Mouse (Mus musculus) midbrain, embryonic 10.5 days (tissue): Measurements from ENCODE around the gene Wsb1. TPM values are rescaled to one million over a fixed set of nuclear protein-coding genes. Genes with fewer than 3 reads are reported as not detected.
"Not testable (repeated sequence)": the region's sequence is repeated elsewhere in the genome, so short reads cannot be mapped to it uniquely, and the experiment has no call there.

ENCODE experiments used
- DNase-seq: peaks from one replicate; pipeline ENCODE4 v3.0.0-alpha.2; 2017; ENCODE audit warnings: low spot score
- H3K27ac ChIP-seq: fragments of 300-500 bp; sonication (generic); replicated peaks from 2 replicates; pipeline ENCODE4 v1.5.1; 2016; ENCODE audit warnings: mild to moderate bottlenecking
- H3K27me3 ChIP-seq: fragments of 300-500 bp; sonication (generic); 2 replicates; pipeline ENCODE4 v1.6.1; 2016; ENCODE audit warnings: low read depth, mild to moderate bottlenecking; ENCODE audit not compliant: poor library complexity, severe bottlenecking
- H3K36me3 ChIP-seq: fragments of 300-500 bp; sonication (generic); 2 replicates; pipeline ENCODE4 v1.6.1; 2016; ENCODE audit warnings: mild to moderate bottlenecking, moderate library complexity
- H3K4me1 ChIP-seq: fragments of 300-500 bp; sonication (generic); 2 replicates; pipeline ENCODE4 v1.6.1; 2016
- H3K4me3 ChIP-seq: fragments of 300-500 bp; sonication (generic); 2 replicates; pipeline ENCODE4 v1.5.1; 2016; ENCODE audit warnings: mild to moderate bottlenecking, moderate library complexity
- H3K9me3 ChIP-seq: fragments of 300-500 bp; sonication (generic); replicated peaks from 2 replicates; pipeline ENCODE4 v1.6.1; 2016; ENCODE audit warnings: mild to moderate bottlenecking
- WGBS: fragments of 180-500 bp; shearing (Covaris S2); methylation state at CpG from one replicate; pipeline ENCODE4 v1.1.7; 2016; 5-methylcytosine and 5-hydroxymethylcytosine counted together
- polyA plus RNA-seq: library from polyadenylated mRNA; unstranded; fragments of >200 nt; fragmentation: Nextera tagmentation; extraction: Ambion mirVana; gene quantifications from 2 replicates; pipeline ENCODE4 v1.2.1, GENCODE M21; 2016

Gene Wsb1
- 253 and 339 TPM in 2 replicates for polyA plus RNA-seq

DNA sequence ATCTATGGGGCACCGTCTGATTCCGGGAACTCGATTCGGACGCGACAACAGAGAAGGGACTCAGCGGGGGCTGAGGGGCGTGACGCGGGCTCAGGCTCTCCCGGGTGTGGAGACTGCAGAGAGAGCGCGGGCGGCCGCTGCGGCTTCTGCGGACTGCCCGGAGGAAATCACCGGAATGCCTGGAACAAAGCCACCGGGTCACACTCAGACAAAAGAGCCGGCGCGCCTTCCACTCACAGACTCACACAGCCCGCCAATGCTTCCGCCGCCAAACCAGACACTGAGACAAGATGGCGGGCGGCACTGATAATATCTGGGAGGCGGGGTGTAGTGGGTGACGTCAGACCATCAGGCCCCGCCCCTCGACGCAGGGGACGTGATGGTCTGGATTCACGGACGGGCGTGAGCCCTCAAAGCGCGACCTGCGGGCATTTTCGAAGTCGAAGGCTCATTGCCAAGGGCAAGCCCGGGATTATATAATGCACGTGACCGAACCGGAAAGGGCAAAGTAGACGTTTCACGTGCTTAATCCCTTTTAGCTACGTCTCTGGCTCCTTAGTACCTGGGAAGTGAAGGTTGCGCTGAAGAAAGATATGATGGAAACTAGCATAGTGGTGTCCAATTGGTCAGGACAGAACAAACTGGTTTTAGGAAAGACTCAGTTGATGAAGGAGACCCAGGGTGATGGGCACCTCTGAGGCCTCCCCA is at the start of gene Wsb1:
Gene Wsb1, minus strand, starts transcription at position 281 of the 708 bp plus-strand sequence.
- 2% methylated on average over 50 of the region's 50 CpGs for WGBS
- peak; percentile 95 for DNase-seq

GRCm38 (mm10) chr11:79304245-79304644 is 49.8 kb upstream of the Wsb1 start:
- not testable (repeated sequence) for H3K27me3 ChIP-seq
- 81% methylated on average over 4 of the region's 4 CpGs for WGBS

More for the DNA sequence above, at the start of gene Wsb1:
- Histone ChIP-seq H3K4me3 (peak within 1 kb of the TSS; percentile 96), H3K36me3 (peaks cover 28% of the 10 kb centered on the region), H3K9me3 (no peaks in the 10 kb centered on the region), H3K4me1 (peaks cover 29% of the 10 kb centered on the region), H3K27ac (peak within 1 kb of the TSS; percentile 96), H3K27me3 (peaks cover 17% of the 10 kb centered on the region)

DNA sequence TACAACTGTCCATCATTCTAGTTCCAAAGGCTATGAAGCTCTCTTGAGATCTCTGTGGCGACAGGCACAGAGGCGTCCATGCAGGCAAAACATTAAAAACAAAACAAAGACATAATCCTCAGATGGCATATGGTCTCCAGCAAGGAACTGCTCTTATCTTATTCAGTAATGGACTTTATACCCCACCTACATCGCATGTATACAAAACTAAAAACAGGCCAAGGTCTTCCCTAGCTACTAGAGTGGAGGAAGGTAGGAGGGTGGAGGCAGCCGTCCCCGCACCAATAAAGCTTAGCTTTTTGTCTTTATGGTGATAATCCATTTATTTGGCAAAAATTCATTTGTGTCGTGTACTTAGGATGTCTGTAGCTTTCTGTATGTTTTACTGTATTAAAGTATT is 48.6 kb upstream of the Wsb1 start:
- WGBS = 87% methylated on average over 6 of the region's 6 CpGs
- Histone ChIP-seq H3K9me3 (no peaks in the 10 kb centered on the region), H3K36me3 (no peaks in the 10 kb centered on the region), H3K27me3 (no peaks in the 10 kb centered on the region), H3K4me1 (peaks cover 22% of the 10 kb centered on the region), H3K4me3 (no peak overlapping the region), H3K27ac (no peak overlapping the region)
- DNase-seq = no peak

More at GRCm38 (mm10) chr11:79304245-79304644, 49.8 kb upstream of the Wsb1 start:
- not testable (repeated sequence) for H3K4me3 ChIP-seq, H3K27ac ChIP-seq, H3K36me3 ChIP-seq, DNase-seq, H3K9me3 ChIP-seq
- H3K4me1 ChIP-seq = peaks cover 30% of the 10 kb centered on the region

GRCm38 (mm10) chr11:79299719-79300431 is 45.4 kb upstream of the Wsb1 start:
- WGBS = 86% methylated on average over 9 of the region's 9 CpGs
- Histone ChIP-seq H3K27ac (no peak overlapping the region), H3K27me3 (no peaks in the 10 kb centered on the region), H3K9me3 (no peaks in the 10 kb centered on the region), H3K36me3 (no peaks in the 10 kb centered on the region), H3K4me1 (no peaks in the 10 kb centered on the region), H3K4me3 (no peak overlapping the region)
- no peak for DNase-seq

GRCm38 (mm10) chr11:79296856-79297491 is 42.5 kb upstream of the Wsb1 start, which contains the start of gene Gm9964:
TSS of gene Gm9964 (minus strand) at chr11:79296906.
- Histone ChIP-seq H3K9me3 (no peaks in the 10 kb centered on the region), H3K27ac (no peak within 1 kb of the TSS)
- WGBS = 93% methylated on average over 4 of the region's 5 CpGs

GRCm38 (mm10) chr11:79296167-79296566 is 41.7 kb upstream of the Wsb1 start:
- Histone ChIP-seq H3K36me3 (no peaks in the 10 kb centered on the region), H3K4me1 (no peaks in the 10 kb centered on the region), H3K4me3 (no peak overlapping the region), H3K27me3 (no peaks in the 10 kb centered on the region), H3K9me3 (no peaks in the 10 kb centered on the region), H3K27ac (no peak overlapping the region)
- DNase-seq = peak; percentile 26
- 52% methylated on average over 1 of the region's 1 CpGs for WGBS

More at GRCm38 (mm10) chr11:79296856-79297491, 42.5 kb upstream of the Wsb1 start, which contains the start of gene Gm9964:
- no peak for DNase-seq
- Histone ChIP-seq H3K27me3 (no peaks in the 10 kb centered on the region), H3K4me3 (no peak within 1 kb of the TSS), H3K4me1 (no peaks in the 10 kb centered on the region), H3K36me3 (no peaks in the 10 kb centered on the region)

DNA sequence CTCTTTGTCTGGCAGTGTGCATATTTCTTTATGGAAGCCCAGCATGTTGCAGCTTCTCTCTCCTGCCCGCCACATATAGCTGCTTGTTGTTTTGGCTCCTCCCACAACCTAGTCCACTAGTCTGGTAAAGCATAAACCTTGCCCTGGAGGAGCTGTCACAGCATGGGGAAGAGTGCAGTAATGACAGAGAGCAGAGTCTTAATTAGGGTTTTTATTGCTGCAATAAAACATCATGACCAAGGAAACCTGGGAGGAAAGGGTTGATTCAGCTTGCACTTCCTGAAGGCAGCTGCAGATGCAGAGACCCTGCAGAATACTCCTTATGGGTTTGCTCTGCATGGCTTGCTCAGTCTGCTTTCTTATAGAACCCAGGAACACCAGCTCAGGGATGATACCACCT is 39.5 kb upstream of the Wsb1 start:
- no peak for DNase-seq
- WGBS = 79% methylated on average over 1 of the region's 1 CpGs

DNA sequence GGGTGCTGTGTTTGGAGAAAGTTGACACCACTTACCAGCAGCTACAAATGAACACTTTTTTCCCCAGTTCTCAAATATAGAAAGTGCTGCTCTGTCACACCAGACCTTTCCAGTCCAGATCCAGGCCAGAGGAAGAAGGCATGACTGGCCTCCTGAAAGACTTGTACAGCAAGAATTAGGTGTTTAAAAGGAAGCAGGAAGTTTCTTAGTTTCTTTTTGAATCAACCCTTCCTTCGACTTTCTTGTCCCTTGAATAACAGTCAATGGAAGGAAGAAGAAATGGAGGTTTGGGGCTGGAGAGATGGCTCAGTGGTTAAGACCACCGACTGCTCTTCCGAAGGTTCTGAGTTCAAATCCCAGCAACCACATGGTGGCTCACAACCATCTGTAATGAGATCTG is 38.6 kb upstream of the Wsb1 start:
- no peaks in the 10 kb centered on the region for H3K36me3 ChIP-seq
- no peaks in the 10 kb centered on the region for H3K9me3 ChIP-seq
- H3K4me1 ChIP-seq = no peaks in the 10 kb centered on the region
- H3K27me3 ChIP-seq = no peaks in the 10 kb centered on the region
- 92% methylated on average over 3 of the region's 3 CpGs for WGBS
- H3K4me3 ChIP-seq = no peak overlapping the region
- DNase-seq = no peak
- no peak overlapping the region for H3K27ac ChIP-seq

More for the DNA sequence above, 39.5 kb upstream of the Wsb1 start:
- Histone ChIP-seq H3K4me1 (no peaks in the 10 kb centered on the region), H3K4me3 (no peak overlapping the region), H3K36me3 (no peaks in the 10 kb centered on the region), H3K9me3 (no peaks in the 10 kb centered on the region), H3K27ac (no peak overlapping the region), H3K27me3 (no peaks in the 10 kb centered on the region)

- no peaks in the 10 kb centered on the region for H3K9me3 ChIP-seq
- no peak overlapping the region for H3K4me3 ChIP-seq
- no peak for DNase-seq
- no peaks in the 10 kb centered on the region for H3K4me1 ChIP-seq
- H3K27ac ChIP-seq = no peak overlapping the region
- WGBS = 84% methylated on average over 3 of the region's 3 CpGs
- H3K27me3 ChIP-seq = no peaks in the 10 kb centered on the region
- no peaks in the 10 kb centered on the region for H3K36me3 ChIP-seq
These were observed 37.7 kb upstream of the Wsb1 start for GRCm38 (mm10) chr11:79292130-79292529.

- H3K36me3 ChIP-seq = no peaks in the 10 kb centered on the region
- H3K27ac ChIP-seq = no peak overlapping the region
- no peak overlapping the region for H3K4me3 ChIP-seq
- 70% methylated on average over 5 of the region's 5 CpGs for WGBS
- no peaks in the 10 kb centered on the region for H3K27me3 ChIP-seq
- no peaks in the 10 kb centered on the region for H3K4me1 ChIP-seq
- no peak for DNase-seq
- H3K9me3 ChIP-seq = no peaks in the 10 kb centered on the region
These were observed 37.2 kb upstream of the Wsb1 start for GRCm38 (mm10) chr11:79291651-79292050.

DNA sequence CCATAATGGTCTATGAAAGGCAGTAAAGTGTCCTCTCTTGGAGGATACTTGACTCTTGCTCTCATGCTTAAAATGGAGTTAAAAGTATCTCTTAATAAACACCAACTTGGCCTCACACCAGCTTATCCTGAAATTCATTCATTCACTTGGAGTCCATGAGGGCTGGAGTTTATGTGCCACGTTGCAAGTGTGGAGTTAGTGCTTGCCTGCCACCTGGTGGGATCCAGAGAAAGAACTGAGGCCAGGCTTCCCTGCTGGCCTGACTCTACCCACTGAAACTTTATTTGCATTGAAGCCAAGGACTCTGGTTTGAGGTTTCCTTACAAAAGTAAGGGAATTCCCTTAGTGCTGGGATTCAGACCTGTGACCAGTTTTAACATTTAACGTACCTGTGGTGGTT is 36.0 kb upstream of the Wsb1 start:
- Histone ChIP-seq H3K9me3 (no peaks in the 10 kb centered on the region), H3K4me1 (no peaks in the 10 kb centered on the region), H3K4me3 (no peak overlapping the region), H3K36me3 (no peaks in the 10 kb centered on the region), H3K27me3 (no peaks in the 10 kb centered on the region), H3K27ac (no peak overlapping the region)
- 51% methylated on average over 2 of the region's 2 CpGs for WGBS
- DNase-seq = no peak

- Histone ChIP-seq H3K4me3 (no peak overlapping the region), H3K4me1 (no peaks in the 10 kb centered on the region), H3K36me3 (no peaks in the 10 kb centered on the region), H3K9me3 (no peaks in the 10 kb centered on the region; the same call in 1 of the 2 replicates), H3K27me3 (no peaks in the 10 kb centered on the region), H3K27ac (no peak overlapping the region)
- WGBS = 88% methylated on average over 5 of the region's 5 CpGs
- no peak for DNase-seq
These were observed 34.6 kb upstream of the Wsb1 start for GRCm38 (mm10) chr11:79288913-79289640.
